ENCODE assay signal across 17 mouse cellular contexts in the genomic region with DNA sequence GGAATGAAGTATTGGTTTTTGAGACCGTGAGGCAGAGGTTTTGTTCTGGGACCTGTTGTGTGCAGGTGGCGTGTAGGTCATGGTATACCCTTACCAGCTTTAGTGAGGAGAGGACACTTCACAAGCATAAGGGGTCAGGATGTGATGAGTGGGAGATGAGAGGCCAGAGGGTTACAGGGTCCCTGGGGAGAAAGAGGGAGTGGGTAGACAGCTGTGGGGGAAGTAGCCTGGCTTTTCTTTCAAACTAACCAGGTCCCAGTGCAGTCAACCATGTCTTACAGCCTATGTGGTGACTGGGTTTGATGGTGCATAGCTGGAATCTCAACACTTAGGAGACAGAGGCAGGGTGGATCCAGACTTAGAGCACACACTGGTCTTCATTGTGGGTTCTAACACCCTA. TPM values are rescaled to one million over a fixed set of nuclear protein-coding genes. Genes with fewer than 3 reads are reported as not detected.
"Had no signal": no experiment of that assay in that cellular context is flagged by ENCODE, and none has a peak within 500 bp of the region (broad histone marks: within the 10 kb centered on the region; RNA-seq: fewer than 3 reads in every experiment).

No protein-coding gene starts in this region.

- H3K4me1 ChIP-seq: megakaryocyte, embryonic 14.5 days had no signal

- H3K4me3 ChIP-seq: lung, embryonic 15.5 days; megakaryocyte, embryonic 14.5 days; midbrain, embryonic 13.5 days; midbrain, embryonic 15.5 days; neural tube, embryonic 12.5 days; stomach, embryonic 15.5 days had no signal

- DNase-seq: lung, adult 2 months; lung, postnatal 14 days; lung, postnatal 36 days; right cerebral cortex, postnatal 14 days; thymus, adult 2 months; thymus, postnatal 25 days; thymus, postnatal 4 days had no signal

- ATAC-seq: lung, postnatal 0 days; midbrain, embryonic 13.5 days; midbrain, embryonic 15.5 days had no signal

- H3K36me3 ChIP-seq: lung, embryonic 15.5 days; midbrain, embryonic 15.5 days; stomach, embryonic 15.5 days had no signal

- H3K9me3 ChIP-seq: lung, embryonic 15.5 days; megakaryocyte, embryonic 14.5 days; midbrain, embryonic 13.5 days; midbrain, embryonic 15.5 days; neural tube, embryonic 12.5 days; stomach, embryonic 15.5 days had no signal

- H3K27me3 ChIP-seq: midbrain, embryonic 13.5 days; midbrain, embryonic 15.5 days; neural tube, embryonic 12.5 days; stomach, embryonic 15.5 days had no signal

- H3K27ac ChIP-seq: lung, embryonic 15.5 days; macrophage; midbrain, embryonic 15.5 days; neural tube, embryonic 12.5 days; stomach, embryonic 15.5 days; stomach, postnatal 0 days had no signal

- H3K9ac ChIP-seq: lung, embryonic 15.5 days; midbrain, embryonic 13.5 days; midbrain, embryonic 15.5 days; neural tube, embryonic 12.5 days; stomach, embryonic 15.5 days had no signal

- H3K4me2 ChIP-seq: lung, embryonic 15.5 days; midbrain, embryonic 11.5 days; midbrain, embryonic 13.5 days; midbrain, embryonic 15.5 days; neural tube, embryonic 12.5 days; stomach, embryonic 15.5 days had no signal

RNA-seq across cellular contexts. Expression of a gene that starts 6.2 kb away (rescaled TPM):
- polyA plus RNA-seq: macrophage had no signal
